Mouse (Mus musculus) thymus, postnatal 25 days (tissue): ENCODE measurements around the gene Agtpbp1.

Source experiments
- DNase-seq: peaks from one replicate; pipeline ENCODE4 v3.0.0; 2022

Gene Agtpbp1

DNA sequence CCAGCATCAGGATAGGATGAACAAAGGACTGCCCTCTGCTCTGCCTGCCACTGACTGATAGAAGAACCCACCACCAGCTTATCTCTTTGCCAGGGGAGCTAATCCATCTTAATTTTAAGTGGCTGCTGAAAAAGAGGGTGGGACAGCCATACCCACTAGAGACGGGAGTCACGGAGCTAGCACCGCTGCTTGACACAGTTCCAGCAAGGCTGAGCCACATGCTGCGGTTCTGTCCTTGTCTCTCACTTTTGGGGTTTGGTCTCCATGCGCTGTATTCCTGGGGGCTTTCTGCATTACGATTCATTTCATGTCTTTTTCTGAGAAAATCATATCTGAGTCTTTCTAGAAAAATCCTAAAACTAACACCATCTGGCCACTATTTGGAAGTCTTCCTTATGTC is 13.9 kb downstream of the Agtpbp1 start:
- DNase-seq: no peak

GRCm38 (mm10) chr13:59565945-59566520 is 19.0 kb downstream of the Agtpbp1 start:
- no peak for DNase-seq

DNA sequence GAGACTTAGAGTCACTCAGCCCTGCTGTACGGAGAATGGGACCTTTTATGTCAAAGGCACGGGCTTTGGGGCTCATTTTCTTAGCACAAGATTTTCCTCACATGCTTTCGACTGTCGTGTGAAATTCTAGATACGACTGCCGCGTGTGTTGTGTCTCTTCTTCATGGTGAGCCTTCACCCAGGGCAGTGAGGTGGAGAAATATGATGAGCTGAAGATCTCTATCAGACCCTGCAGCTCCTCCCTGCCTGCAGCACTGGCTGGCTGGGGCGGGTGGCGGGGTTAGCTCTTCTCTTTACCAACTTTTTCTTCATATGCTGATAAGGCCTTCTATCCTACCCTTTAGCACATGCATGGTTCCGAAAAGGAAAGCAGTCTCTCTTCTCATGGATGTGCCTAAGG is 20.1 kb downstream of the Agtpbp1 start:
- no peak for DNase-seq

DNA sequence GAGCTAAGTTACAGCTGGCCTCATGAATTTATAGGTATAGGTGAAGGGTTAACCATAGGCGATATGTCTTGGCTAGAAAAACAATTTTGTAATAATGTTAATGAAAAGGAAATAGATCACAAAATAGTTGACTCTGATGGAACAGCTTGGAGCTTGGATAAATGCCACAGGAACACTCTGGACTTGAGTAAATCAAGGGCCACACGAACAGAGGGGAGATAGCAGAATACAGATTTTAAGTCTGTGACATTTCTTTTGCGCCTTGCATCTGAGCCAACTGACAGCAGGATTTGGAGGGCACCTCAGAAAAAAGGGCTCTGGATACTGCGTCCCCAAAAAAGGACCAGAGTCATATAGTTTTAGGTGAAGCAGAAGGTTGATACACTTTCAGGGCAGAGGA is 20.5 kb downstream of the Agtpbp1 start:
- DNase-seq: no peak

DNA sequence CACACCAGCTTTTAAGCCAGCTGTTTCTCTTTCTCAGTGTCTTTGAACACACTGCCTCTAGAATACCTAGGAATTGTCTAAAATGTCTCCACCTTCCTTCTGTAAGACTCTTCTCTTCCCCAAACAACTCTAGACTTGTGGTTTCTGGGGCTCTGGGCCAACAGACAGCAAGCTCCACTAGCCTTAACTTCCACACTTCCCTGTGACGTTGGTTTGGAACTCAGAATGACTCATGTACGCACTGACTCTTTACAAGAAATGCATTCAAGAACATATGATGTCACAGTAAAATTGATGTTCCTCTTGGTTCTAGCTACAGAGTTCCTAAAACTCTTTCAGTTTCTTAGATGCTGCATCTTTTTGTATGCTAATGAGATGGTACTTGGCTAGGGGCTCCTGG is 22.6 kb downstream of the Agtpbp1 start:
- no peak for DNase-seq

GRCm38 (mm10) chr13:59558776-59559175 is 26.3 kb downstream of the Agtpbp1 start:
- no peak for DNase-seq

GRCm38 (mm10) chr13:59557185-59557985 is 27.6 kb downstream of the Agtpbp1 start:
- DNase-seq: peak; percentile 90

DNA sequence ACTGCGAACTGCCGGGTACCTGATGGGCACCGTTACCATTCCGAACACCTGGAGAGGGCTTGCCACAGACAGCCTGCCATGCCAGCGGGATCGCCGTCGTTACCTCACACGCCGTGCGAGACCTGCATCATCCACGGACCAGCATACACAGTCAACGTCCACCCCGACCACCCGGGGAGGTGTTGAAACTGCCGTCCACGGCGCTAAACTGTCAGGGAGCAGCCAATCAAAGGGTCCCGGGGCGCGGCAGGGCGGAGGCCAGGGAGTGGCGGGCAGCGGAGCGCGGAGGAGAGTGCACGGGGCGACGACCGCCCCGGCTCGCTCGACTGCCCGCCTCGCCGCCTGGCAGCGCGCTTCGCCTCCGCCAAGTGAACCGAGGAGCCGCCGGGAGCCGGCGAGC is 28.4 kb downstream of the Agtpbp1 start:
- peak; percentile 60 for DNase-seq

GRCm38 (mm10) chr13:59555613-59556192 is 29.3 kb downstream of the Agtpbp1 start:
- DNase-seq: no peak

- DNase-seq: no peak
Observed at GRCm38 (mm10) chr13:59554772-59555505, 30.1 kb downstream of the Agtpbp1 start.

DNA sequence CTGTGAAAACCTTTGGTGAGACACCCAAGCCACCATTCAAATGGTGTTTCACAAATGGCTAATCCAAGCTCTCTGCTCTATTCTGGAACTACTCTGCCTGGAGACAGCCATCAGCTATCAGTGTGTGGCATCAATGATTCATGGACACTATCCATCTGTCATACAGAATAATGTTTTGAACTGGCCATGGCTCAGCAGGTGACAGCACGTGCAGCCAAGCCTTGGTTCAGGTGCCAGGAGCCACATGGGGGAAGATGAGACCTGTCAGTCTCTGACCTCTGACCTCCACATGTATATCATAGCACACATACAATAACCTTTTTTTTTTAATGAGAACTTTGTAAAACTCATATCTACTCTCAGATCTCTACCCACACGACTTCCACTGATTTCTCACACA is 32.3 kb downstream of the Agtpbp1 start:
- no peak for DNase-seq

- no peak for DNase-seq
Observed at GRCm38 (mm10) chr13:59552286-59552685, 32.7 kb downstream of the Agtpbp1 start.

- DNase-seq: no peak
Observed at GRCm38 (mm10) chr13:59549318-59549798, 35.7 kb downstream of the Agtpbp1 start.

DNA sequence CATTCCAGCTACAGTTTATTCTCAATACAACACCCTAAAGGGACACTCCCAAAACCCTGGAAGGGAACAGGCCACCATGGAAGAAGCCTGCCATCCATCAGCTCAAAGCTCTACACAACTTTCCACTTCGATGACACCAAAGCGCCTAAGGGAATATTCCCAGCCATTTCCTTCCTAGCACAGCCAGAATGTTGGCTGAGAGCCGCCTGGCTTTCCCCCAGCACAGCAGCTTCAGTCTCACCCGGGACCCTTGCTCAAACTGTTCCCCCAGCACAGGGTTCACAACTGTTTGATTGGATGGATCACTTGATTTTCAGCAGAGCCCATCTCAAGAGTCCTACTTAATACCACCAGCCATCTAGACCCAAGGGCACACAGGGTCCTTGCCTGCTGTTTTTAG is 37.3 kb downstream of the Agtpbp1 start:
- DNase-seq: no peak

GRCm38 (mm10) chr13:59547091-59547490 is 37.9 kb downstream of the Agtpbp1 start:
- no peak for DNase-seq

DNA sequence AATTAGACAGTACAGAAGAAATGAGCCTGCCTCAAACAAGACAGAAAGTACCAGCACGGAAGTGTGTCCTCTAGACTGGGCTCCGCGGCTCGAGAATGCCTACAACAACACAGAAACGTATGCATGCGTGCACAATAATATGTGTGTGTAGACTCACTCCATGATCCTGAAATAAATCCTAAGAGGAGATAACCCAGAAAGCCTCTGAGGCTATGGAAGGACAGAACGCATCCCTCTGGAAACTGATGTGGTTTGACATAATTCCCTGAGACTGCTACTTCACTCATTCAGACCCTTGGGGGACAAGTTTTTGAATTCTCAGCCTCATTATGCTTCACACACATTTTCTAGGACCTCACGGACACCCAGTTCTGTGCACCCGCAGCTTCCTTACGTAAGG is 42.6 kb downstream of the Agtpbp1 start:
- DNase-seq: no peak

- no peak for DNase-seq
Observed at GRCm38 (mm10) chr13:59540030-59540429, 45.0 kb downstream of the Agtpbp1 start.

GRCm38 (mm10) chr13:59538661-59539060 is 46.4 kb downstream of the Agtpbp1 start:
- no peak for DNase-seq

DNA sequence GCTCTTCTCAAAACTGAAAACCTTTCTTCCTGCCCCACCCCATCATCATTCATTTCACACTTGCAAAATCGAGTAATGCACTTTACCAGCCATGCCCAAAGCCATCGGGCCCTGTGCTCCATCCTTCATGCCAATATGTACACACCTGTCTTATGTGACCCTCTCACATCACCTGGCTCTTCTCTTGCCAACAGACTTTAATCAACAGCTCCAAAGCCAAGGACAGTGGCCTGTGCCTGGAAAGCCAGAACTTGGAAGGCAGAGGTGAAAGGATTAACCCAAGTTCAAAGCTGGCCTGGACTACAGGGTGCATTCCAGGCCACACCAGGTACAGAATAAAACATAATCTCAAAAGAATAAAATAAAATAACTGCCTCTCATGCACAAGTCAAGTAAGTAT is 48.4 kb downstream of the Agtpbp1 start:
- no peak for DNase-seq

GRCm38 (mm10) chr13:59535746-59536145 is 49.3 kb downstream of the Agtpbp1 start:
- DNase-seq: no peak

- no peak for DNase-seq
Observed at GRCm38 (mm10) chr13:59534301-59534700, 50.7 kb downstream of the Agtpbp1 start.

GRCm38 (mm10) chr13:59533331-59533730 is 51.7 kb downstream of the Agtpbp1 start:
- DNase-seq: no peak

DNA sequence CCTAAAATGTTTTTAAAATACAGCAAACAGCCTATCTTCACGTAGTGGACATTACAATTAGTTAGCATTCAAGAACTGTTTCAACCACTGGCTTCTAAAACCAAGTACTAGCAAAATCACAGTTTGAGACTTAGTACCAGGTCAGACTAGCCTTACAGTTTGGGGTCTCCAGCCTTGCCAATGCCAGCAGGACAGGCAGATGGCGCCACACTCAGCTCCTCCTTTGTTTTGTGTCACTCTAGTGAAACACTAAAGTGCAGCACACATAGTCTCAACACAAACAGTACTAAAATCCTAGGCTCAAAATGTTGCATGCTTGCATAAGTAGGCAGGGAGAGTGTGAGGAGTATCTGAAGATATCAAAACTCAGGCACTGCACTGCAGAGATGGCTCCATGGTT is 53.8 kb downstream of the Agtpbp1 start:
- DNase-seq: peak; percentile 52
